Mouse (Mus musculus) kidney, postnatal 36 days (tissue): Measurements from ENCODE around the gene Morn1.

Experiments
- DNase-seq, 2 experiments: peaks; one replicate each; pipeline ENCODE4 v3.0.0; 2021 to 2022; ENCODE audit warnings: mixed read lengths in 2 of 2

Morn1 gene

DNA sequence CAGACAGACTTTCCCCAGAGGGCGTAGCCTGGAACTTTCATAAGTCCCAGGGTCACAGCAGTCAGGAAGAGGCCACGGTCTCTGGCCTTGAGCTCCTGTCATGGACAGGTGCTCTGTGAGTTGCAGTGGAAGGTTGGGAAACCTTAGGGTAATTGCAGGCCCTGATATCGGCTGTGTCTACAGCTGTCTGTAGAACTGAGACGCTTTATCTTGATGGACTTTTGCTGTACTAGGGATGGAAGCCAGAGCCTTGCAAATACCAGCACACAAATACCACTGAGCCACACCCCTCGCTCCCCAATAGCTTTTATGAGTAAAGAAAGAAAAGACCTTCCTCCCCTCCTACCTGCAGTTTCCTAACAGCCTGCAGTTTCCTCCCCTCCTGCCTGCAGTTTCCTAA, 34.2 kb downstream of the Morn1 start:
- no peak for DNase-seq

DNA sequence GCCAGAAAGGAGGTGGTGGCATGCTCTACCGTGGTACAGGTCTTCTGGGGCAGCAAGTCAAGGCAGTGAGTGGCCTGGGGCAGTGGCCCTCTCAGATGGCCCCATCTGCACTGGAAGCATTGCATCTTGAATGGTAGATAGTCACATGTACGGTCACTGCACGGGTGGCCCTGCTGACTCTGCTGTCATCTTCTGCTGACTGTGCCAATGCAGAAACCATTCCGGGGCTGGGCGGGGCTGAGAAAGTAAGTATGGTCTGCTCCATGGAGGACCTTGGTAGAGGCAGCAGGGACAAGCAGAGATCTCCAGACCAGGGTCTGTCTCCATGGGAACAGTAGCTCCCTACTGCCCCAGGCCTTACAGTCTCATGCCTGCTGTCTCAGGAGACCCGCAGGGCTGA, 34.8 kb downstream of the Morn1 start:
- DNase-seq = no peak

DNA sequence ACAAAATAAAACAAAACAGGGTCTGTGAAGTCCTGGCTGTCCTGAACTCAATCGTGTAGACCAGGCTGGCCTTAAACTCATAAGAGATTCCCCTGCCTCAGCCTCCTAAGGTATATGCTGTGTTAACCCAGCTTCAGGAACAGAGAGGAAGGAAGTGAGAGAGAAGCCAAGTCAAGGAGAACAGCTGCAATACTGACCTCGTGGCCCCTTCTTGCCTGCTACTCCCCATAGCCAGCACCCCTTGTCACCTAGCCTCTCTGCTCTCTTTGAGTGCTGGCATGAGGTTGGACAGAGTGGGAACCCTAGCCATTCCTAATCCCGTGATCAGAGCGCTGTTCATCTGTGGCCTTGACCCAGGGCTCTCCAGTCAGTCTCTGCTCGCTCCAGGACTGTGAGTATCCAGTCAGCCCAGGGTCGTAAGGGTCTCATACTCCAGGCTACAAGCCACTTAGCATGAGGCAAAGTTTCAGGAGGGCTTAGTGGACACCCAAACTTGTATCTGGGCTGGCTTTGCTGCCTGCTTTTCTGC, 35.6 kb downstream of the Morn1 start:
- no peak for DNase-seq

DNA sequence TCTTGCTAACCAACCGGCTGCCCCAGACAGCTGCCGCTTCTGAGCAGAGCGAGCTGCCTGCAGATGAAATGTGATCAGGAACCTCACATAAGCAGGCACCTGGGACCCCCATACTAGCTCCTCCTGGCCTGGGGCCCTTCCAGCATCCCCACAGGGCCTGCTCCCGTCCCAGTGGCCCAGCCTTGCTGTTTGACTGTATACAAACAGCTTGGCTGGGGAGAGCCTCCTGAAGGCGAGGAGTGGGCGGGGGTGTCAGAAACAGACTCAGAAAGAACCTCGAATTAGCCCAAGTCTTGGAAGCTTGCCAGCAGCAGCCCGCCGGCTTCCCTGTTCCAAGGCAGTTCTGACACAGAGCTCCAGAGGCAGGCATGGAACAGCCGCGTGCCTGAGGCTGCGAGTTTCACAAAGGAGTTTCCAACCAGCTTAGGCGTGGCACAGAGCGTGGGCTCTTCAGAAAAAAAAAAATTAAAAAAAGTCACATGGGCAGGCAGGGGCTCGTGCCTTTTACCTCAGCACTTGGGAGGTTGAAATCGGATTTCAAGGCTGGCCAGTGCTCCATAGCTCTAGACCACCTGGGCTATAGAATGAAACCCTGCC, 36.2 kb downstream of the Morn1 start:
- peak; percentile 27 to 51 for DNase-seq

DNA sequence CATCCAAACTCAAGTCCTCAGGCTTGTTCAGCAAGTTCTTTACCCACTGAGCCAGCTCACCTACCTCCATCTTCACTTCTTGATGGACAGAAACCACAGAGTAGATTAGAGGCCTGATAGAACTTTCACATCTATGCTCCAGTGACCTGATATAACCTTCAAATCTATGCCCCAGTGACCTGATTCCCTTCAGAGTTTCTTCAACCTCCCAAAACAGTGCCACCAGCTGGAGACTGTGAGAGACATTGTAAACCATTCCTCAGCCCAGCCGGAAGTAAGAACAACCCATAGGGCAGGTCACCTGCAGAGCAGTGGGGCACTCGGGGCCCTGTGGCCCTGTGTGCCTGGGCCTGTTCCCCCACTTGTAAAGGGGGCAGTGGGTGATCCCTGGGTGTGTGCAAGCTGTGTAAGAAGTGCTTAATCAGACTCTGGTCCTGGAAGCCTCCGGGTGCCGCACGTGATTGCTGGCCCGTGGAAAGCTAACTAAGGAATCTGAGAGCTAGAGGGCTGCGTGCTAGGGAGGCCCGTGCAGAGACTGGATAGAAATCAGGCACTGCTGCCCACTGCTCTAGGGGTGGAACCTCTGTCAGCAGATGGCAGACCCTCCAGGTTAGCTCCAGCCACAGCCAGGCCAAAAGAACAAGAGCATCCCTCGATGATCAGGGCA, 37.6 kb downstream of the Morn1 start:
- DNase-seq = peak; percentile 42 to 63

DNA sequence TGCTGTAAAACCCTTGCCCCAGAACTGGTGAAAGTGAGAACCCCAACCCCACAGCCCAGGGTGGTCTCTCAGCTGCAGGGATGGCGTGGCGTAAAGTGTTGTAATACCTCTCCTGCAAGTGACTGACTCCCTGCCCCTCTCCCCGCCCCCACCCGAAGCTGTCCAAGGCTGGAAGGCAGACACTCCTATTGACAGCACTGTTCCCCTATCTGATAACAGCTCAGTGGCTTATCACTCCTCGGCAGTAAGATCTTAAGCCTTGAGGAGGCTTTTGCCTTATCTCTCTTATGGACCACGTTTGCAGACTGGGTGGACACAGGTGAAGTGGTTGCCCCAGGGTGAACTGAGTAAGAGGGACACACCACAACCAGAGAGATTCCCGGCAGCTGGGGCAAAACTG, 38.9 kb downstream of the Morn1 start:
- no peak for DNase-seq

DNA sequence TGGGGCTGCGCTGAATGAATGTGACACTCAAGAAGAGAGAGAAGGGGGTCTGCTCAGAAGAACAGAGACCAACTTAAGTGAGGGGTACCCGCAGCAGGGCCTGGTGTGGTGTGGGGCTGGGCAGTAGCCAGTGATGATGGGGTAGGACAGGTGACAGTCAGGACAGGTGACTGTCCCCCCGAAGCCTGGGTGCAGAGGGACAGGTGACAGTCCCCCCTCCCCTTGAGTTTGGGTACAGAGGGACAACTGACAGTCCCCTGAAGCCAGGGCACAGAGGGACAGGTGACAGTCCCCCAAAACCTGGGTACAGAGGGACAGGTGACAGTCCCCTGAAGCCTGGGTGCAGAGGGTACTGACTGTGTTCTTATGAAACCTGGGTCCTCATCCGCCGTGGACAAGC, 39.8 kb downstream of the Morn1 start:
- no peak for DNase-seq

DNA sequence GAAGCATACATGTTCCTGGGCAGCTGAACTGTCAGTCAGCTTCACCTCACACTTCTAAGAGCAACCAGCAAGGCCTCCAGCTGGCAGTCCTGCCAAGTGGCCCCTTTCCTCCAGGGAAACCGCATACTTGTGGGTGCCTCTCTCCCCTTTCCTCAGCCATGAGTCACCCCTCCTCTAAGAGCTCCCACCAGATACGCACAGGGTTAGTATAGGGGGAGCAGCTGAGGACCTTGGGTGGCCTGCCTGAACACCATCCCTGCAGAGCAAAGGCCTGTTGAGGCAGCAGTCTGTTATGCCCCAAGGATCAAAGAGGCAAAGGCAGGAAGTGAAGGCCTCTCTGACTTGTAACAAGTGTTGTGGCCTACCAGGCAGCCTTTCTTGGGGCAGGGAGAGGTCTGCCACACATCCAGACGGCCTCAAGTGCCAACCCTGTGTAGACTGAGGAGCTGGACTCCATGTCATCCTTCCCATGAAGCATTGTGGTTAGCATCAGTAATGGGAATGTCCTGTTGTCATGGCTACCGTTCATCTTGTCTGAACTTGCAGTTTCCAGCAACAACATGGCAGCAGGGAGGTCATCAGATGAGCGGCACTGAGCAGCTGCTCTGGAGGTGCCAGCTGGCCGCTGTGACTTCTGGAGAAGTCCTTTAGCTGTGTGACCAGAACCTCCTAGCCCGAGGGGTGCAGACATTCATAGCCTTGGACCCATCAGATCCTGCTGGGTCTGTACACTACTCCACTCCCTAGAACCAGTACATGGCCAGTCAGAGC, 40.4 kb downstream of the Morn1 start:
- no peak for DNase-seq

DNA sequence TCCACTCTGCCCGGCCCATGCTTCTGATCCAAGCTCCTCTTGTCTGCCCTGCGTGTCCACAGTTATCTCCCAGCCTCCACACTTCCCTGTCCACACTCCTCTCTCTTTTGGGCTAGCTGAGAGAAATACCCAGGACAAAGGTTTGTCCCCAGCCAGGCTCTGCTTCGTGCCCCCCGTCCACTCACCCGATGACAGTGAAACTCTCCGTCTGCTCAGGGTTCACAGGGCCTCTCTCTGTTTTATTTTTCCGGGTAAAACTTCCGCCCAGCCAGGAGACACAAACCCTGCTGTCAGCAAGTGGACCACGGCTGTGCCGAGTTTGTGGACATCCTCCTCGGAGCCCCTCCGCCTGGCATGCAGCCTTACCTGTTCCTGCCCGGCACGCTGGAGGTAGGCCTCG, 42.0 kb downstream of the Morn1 start:
- DNase-seq = no peak

DNA sequence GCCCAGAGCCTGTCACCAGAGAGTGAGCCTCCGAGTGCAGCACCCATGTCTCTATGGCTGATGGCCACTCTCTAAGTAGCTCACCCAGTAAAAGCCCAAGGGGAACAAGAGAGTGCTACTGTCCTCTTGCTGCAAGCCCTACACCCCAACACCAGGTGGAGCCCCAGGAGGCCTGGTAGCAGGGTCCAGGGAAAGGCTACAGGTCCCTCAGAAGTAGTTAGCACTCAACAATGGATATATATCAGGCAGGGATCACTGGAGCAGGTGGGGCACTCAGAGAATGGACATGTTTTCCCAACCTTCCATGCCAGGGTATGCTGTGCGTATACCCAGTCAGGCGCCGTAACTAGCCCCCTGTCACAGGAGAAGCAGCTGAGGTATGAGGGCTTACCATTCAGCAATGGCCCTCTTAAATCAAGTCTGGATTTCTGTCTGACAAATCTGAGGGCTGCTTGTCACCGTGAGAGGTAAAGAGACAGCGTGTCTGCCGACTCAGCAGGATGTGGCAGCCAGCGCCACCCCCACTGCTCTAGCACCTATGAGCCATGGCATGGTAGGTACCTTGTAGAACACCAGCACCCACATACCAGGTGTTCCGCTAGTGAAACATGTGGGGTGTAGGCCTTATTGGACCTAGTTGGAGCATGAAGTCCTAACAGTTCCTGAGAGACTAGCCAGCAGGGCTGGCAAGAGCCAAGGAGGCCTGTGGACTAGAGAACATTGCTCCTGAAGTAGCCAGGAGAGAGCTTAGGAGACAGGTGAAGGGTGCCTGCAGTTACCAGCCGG, 42.9 kb downstream of the Morn1 start:
- DNase-seq = peak; percentile 64 to 83

DNA sequence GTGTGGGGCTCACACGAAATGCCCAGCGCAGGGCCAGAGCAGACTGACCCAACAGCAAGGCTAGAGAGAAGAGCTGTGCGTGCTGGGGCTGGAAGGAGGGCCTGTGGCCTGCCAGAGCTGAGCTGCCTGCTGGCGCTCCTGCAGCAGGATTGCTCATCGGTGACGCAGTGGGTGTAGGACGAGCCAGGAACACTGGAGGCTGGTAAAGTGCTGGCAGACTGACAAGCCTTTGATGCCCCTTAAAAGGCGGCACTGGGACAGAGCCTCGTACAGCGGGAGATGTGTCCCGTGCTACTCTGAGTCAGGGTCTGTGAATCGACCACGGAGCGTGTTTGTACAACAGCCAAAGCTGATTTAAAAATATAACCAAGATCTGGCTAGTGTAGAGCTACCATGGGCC, 43.6 kb downstream of the Morn1 start:
- no peak for DNase-seq

DNA sequence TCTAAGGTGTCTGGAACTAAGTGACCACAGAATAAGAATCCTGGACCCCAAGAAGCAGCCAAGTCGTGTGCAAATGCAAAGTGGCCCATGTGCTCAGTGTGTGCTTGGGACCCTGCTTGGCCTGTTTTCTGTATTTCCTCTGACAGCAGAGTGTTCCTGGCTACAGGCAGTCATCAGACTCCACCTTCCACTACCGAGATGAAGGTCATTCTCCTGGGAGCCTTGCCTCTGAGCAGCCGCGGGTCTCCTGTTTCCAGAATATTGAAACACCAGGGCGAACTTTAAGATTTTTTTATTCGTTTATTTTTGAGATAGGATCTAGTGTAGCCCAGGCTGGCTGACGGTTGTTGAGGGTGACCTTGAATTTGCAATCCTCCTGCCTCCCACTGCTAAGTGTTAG, 44.2 kb downstream of the Morn1 start:
- no peak for DNase-seq

DNA sequence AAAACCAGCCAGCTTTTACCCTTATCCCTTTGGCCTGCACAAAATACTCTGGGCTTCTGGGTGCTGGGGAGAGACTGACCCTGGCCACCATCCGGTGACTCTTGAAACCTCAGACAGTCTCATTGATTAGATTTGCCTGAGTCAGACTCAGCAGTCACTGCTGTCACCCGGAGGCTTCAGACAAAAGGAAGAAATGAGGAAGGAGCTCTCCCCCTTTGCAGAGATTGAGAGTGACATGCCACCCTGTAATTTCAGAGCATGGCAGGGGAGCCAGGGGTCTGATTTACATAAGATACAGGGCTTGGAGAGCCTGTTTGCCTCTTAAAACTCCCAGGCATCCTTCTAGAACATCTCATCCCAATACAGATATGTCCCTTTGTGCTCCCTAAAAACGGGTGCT, 46.8 kb downstream of the Morn1 start:
- DNase-seq = no peak

DNA sequence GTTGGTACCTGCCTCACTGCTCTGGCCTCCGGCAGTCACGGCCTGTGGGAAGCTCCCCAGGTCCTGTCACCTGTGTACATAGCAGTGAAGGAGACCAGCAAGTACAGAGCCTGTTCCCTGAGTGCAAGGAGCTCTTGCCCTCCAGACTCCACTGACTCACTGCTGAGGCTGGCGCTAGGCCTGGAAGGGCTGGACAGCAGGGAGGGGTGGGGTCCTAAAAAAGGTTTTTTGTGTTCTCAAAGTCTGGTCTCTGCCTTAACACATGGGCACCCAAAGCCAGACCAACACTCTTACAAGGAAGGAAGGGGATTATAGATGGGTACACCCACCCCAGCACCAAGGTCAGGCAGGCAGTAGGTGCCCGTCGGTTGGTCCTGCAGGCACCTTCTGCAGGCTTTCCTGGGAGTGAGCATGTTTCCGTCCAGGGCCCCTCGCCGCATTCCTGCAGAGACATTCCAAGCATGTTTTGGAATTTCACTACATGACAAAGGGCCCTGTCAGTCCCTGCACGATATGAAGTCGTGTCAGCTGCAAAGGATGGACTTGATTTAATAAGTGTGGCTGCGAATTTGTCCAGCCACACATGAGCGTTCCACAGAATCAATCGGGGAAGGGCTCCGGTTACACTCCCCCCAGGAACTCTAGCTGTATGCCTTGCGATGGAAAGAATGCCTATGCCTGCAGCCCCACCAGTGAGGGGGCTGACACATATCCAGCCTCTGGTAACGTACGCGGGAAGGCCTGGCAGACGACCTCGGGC, 47.5 kb downstream of the Morn1 start:
- DNase-seq = no peak

DNA sequence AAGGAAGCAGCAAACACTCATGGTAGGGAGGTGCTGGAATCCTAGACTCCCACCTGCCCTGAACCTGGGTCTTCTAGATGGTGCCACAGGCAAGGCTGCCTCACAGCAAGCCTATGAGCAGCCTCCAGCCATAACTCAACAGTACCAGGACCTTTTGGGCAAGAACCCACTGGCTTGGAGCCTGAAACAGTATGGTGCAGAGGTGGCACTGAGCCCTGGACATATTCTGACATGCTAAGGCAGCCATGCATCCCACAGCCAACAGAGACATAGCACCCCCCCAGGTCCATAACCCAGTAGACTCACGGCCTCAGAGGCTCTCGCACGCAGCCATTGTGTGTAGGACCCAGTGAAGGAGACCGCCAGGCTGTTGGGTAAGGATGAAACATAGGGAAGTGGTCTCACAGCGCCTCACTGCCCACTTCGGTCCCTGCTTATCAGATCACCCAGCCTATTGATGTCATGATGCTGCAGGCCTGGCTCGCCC, 48.4 kb downstream of the Morn1 start:
- DNase-seq = no peak

DNA sequence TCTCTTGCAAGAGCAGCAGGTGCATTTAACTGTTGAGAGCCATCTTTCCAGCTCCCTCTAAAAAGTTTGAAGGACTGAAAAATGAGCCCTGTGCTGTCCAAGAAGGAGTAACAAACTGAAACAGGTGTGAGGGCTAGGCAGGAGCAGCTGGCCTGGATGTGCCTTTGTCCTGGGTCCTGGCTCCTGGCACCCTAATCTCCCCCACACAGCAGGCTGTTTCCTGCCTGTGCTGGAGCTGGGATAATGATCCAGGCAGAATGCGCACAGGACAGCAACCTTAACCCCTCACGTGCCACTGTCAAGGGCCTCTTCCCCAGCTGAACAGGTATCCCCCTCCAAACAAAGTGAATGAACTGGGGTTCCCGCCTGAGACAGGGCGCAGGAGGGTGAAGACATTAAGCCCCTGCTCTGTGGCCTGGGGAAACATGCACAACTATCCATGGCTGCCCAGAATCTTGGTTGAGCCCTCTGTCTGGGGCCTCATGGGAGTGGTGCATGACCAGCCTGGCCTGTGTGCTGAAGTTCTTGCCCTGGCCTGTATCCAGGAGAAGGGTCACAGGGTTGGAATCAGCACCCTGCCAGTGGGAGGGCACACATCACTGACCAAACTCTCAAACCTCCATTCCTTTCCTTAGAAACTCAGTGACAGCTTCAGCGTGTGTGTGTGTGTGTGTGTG, 49.7 kb downstream of the Morn1 start:
- peak; percentile 87 to 89 for DNase-seq

DNA sequence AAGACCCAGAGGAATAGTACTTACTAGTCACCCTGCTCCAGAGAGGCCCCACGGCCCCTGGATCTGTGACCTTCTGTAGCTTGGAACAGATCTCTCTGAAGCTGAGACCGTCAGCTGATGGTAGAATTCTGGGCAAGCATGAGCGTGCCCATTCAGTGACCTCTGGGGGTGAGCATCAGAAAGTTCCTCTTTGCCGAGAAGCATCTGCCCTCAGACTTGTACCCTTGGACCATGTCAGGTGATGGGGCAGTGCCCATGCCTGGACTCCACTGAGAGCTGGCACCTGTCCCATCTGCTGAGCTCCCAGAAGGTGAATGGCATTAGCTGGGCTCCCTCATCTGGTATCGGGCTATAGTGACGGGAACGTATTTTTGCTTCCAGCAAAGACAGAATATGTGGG, 51.5 kb downstream of the Morn1 start:
- peak; percentile 94 to 95 for DNase-seq

DNA sequence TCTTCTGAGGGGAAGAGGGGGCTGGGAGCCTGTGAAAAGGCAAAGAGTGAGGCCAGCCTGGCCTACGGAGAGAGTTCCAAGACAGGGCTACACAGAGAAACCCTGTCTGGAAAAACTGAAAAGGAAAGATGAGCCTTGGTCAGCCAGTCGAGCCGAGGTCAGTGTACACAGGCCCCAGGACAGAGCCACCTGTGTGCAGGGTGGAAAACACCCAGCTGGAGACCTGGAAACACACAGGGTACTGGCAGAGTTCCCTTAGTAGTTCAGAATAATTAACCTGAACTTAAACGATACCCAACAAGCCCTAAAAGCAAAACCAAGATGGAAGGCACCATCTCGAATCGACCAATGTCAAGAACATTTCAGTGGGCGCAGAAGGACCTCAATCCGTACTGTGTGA, 52.1 kb downstream of the Morn1 start:
- DNase-seq = peak; percentile 67 to 80

DNA sequence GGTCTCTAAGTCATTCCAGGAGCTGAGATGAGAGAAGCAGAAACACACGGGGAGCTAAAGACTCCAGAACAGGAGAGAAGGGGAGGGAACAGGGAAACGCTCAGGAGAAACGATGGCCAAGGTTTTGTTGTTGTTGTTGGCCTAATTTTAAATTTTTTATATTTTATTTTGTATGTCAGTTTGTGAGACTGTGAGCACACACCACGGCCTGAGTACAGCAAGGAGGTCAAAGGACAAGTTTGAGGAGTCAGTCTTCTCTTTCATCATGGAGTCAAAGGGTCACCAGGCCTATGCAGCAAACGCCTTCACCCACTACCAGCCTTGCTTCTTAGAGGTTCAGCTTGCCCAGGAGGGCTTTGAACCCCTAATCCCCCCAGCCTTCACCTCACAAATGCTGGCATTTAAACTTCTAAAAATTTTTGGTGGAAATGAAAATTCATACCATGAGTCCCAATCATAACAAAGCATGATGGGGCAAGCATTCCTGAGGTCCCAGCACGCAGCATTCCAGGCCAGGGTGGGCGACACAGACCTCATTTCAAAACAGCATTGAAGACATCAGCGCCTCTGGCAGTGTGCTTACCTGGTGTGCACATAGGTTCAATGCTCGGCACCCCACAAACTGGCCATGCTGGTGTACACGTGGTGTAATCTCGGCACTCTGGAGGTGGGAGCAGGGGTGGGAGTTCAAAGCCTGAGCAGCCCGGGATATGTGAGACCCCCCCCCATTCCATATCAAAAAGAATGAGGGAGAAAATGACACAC, 53.1 kb downstream of the Morn1 start:
- no peak for DNase-seq

DNA sequence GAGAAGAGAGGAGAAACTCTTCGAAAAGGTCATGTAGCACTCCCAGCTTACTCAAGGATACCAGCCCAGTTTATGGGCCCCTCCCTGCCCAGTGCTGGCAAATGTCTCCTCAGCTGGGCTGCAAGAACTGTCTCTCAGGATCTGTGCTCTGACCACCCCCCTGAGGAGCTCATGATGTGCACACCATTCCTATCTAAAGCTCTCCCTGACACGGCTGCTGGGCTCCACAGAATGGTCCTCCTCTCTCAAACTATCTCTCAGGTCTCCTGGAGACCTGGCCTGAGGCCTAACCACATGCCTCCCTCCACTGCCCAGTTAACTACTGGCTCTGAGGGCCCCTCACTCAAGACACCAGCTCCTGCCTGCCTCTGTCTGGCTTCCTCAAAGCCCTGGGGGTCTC, 53.8 kb downstream of the Morn1 start:
- no peak for DNase-seq

DNA sequence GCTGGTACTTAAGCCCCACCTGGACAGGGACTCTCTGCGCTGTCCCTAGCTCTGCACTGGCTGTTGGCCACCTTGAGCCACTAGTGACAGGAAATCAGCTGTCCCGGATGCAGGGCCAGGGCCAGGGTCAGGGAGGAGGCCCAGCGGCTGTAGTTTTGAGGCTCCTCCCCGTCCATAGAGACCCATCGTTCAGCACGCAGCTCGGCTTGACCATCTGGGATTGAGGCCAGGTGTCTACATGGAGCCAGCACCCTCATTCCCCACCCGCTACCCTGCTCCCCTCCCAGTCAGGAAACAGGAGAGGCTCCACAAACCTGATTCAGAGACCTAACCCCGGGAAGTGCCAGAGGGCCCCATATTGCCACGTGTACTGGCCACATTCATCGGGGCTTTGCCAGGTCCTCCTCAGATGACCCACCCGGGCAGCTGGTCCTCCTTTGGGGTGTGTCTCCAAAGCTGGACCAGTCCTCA, 54.5 kb downstream of the Morn1 start:
- DNase-seq = peak; percentile 75
